Mouse (Mus musculus): Measurements from ENCODE around the gene Arl8a. TPM values are rescaled to one million over a fixed set of nuclear protein-coding genes. Genes with fewer than 3 reads are reported as not detected.

Arl8a gene
- polyA plus RNA-seq, 1 experiment from 2014 or later = 370 TPM

GRCm38 (mm10) chr1:135131034-135131433 is 15.6 kb upstream of the Arl8a start:
- H3K4me3 ChIP-seq (ENCODE audit: low read depth, low read length) = no peak overlapping the region
- no peak overlapping the region for H3K27ac ChIP-seq (ENCODE audit: low read depth, low read length)
- H3K4me1 ChIP-seq (ENCODE audit: control insufficient read depth, insufficient read depth, low read length) = peaks cover 5% of the 10 kb centered on the region; the same call in 1 of the 2 replicates
- no peaks in the 10 kb centered on the region for H3K9me3 ChIP-seq (ENCODE audit: control insufficient read depth, low read length)
- H3K9ac ChIP-seq (replicated peaks; ENCODE audit: low read depth, low read length) = no peak overlapping the region
- ATAC-seq (ENCODE audit: low read depth) = no peak
- no peaks in the 10 kb centered on the region for H3K27me3 ChIP-seq (ENCODE audit: control insufficient read depth, insufficient read depth, low read length)
- no peak overlapping the region for H3K4me2 ChIP-seq (ENCODE audit: low read depth, low read length)
- 47% methylated on average over 6 of the region's 6 CpGs for WGBS
- H3K36me3 ChIP-seq (ENCODE audit: control insufficient read depth, insufficient read depth, low read length) = no peaks in the 10 kb centered on the region

DNA sequence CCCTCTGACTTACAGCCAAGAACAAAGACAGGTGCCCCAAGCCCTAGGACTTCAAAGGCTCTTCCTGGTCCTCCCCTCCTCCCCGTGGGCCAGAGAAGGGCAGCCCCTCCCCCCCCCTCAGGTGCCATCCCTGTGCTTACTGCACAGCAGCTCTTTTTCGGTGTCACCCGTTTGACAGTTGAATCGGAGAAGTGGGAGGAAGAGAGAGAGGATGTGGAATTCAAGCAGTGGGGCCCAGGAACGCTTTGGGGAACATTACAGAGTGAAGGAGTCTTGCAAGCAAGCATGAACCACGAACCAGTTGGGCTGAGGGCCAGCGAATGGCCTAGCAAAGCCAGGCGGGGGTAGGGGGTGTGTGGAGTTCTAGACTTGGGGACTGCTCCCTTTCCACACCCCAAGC is 15.1 kb upstream of the Arl8a start:
- WGBS = 63% methylated on average over 8 of the region's 8 CpGs
- Histone ChIP-seq H3K4me2 (ENCODE audit: low read depth, low read length) (no peak overlapping the region), H3K27ac (ENCODE audit: low read depth, low read length) (no peak overlapping the region), H3K36me3 (ENCODE audit: control insufficient read depth, insufficient read depth, low read length) (no peaks in the 10 kb centered on the region), H3K9ac (replicated peaks; ENCODE audit: low read depth, low read length) (no peak overlapping the region), H3K9me3 (ENCODE audit: control insufficient read depth, low read length) (no peaks in the 10 kb centered on the region), H3K4me1 (ENCODE audit: control insufficient read depth, insufficient read depth, low read length) (peaks cover 2% of the 10 kb centered on the region; the same call in 1 of the 2 replicates), H3K27me3 (ENCODE audit: control insufficient read depth, insufficient read depth, low read length) (no peaks in the 10 kb centered on the region), H3K4me3 (ENCODE audit: low read depth, low read length) (no peak overlapping the region)
- no peak for ATAC-seq (ENCODE audit: low read depth)

GRCm38 (mm10) chr1:135132473-135132872 is 14.2 kb upstream of the Arl8a start, which contains the start of gene Ptpn7:
TSS of gene Ptpn7 (plus strand) at chr1:135132700.
- Histone ChIP-seq H3K4me2 (ENCODE audit: low read depth, low read length) (no peak within 1 kb of the TSS), H3K27ac (ENCODE audit: low read depth, low read length) (no peak within 1 kb of the TSS), H3K4me3 (ENCODE audit: low read depth, low read length) (no peak within 1 kb of the TSS), H3K36me3 (ENCODE audit: control insufficient read depth, insufficient read depth, low read length) (no peaks in the 10 kb centered on the region), H3K27me3 (ENCODE audit: control insufficient read depth, insufficient read depth, low read length) (no peaks in the 10 kb centered on the region), H3K4me1 (ENCODE audit: control insufficient read depth, insufficient read depth, low read length) (no peaks in the 10 kb centered on the region), H3K9me3 (ENCODE audit: control insufficient read depth, low read length) (no peaks in the 10 kb centered on the region), H3K9ac (replicated peaks; ENCODE audit: low read depth, low read length) (no peak within 1 kb of the TSS)
- ATAC-seq (ENCODE audit: low read depth) = no peak
- whole genome bisulfite sequencing = 39% methylated on average over 10 of the region's 10 CpGs

DNA sequence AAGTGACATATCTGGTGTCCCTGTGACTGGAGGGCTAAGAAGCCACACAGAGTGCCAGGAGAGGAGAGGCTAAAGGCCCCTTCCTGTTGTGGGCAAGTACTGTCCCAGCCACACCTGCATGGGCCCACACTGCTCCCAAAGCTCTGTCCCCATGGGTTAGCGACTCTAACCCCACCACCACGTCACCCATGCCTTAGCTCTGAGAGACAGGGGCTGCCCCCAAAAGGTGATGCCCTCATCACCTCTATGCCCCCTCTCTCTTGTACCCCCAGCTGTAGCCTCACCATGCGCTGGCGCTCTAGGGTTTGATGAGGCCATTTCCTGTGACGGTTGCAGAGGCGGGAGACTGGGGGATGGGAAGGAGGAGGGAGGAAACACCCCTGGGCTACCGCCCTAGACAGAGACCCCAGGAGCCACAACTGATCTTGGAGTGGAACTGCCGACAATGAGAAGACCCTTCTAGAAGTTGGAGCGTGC is 13.7 kb upstream of the Arl8a start:
- ATAC-seq (ENCODE audit: low read depth) = no peak
- no peaks in the 10 kb centered on the region for H3K4me1 ChIP-seq (ENCODE audit: control insufficient read depth, insufficient read depth, low read length)
- no peak overlapping the region for H3K9ac ChIP-seq (replicated peaks; ENCODE audit: low read depth, low read length)
- H3K4me3 ChIP-seq (ENCODE audit: low read depth, low read length) = no peak overlapping the region
- H3K27ac ChIP-seq (ENCODE audit: low read depth, low read length) = no peak overlapping the region
- H3K27me3 ChIP-seq (ENCODE audit: control insufficient read depth, insufficient read depth, low read length) = no peaks in the 10 kb centered on the region
- H3K36me3 ChIP-seq (ENCODE audit: control insufficient read depth, insufficient read depth, low read length) = no peaks in the 10 kb centered on the region
- no peaks in the 10 kb centered on the region for H3K9me3 ChIP-seq (ENCODE audit: control insufficient read depth, low read length)
- WGBS = 86% methylated on average over 9 of the region's 9 CpGs
- no peak overlapping the region for H3K4me2 ChIP-seq (ENCODE audit: low read depth, low read length)

GRCm38 (mm10) chr1:135133678-135134435 is 12.8 kb upstream of the Arl8a start:
- no peak for ATAC-seq (ENCODE audit: low read depth)
- Histone ChIP-seq H3K27me3 (ENCODE audit: control insufficient read depth, insufficient read depth, low read length) (no peaks in the 10 kb centered on the region), H3K9ac (replicated peaks; ENCODE audit: low read depth, low read length) (no peak overlapping the region), H3K36me3 (ENCODE audit: control insufficient read depth, insufficient read depth, low read length) (no peaks in the 10 kb centered on the region), H3K4me3 (ENCODE audit: low read depth, low read length) (no peak overlapping the region), H3K4me2 (ENCODE audit: low read depth, low read length) (no peak overlapping the region), H3K27ac (ENCODE audit: low read depth, low read length) (no peak overlapping the region), H3K9me3 (ENCODE audit: control insufficient read depth, low read length) (no peaks in the 10 kb centered on the region), H3K4me1 (ENCODE audit: control insufficient read depth, insufficient read depth, low read length) (no peaks in the 10 kb centered on the region)
- WGBS = 84% methylated on average over 10 of the region's 10 CpGs

DNA sequence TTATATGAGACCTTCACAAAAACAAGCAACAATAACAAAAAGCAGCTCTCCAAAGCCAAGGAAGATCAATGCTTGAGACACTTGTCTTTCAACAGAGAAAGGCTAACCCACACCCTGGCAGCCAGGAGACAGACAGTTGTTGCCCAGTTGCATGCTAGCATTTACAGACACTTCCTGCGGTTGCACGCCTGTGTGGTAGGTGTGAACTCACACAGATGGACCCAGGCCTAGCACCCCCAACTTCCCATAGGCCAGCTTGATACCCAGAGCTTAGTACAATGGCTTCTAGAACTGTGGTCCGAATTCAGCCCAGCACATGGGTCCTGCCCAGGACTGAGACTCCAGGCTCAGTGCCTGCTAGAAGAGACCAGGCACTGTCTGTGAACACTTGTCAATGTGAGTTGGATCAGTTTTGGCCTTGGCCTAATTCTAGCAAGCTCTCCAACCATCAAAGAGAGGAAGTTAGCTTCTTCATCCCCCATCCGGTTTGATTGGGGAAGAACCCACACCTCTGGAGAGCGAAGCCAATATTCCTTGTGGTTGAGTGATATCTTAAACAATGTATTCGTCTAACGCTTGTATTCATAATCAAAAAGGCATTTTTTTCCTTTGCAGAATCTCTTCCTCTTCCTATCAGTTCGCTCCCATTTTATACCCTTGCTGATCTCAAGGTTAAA is 11.4 kb upstream of the Arl8a start:
- no peaks in the 10 kb centered on the region for H3K4me1 ChIP-seq (ENCODE audit: control insufficient read depth, insufficient read depth, low read length)
- no peak overlapping the region for H3K27ac ChIP-seq (ENCODE audit: low read depth, low read length)
- H3K4me3 ChIP-seq (ENCODE audit: low read depth, low read length) = no peak overlapping the region
- no peaks in the 10 kb centered on the region for H3K36me3 ChIP-seq (ENCODE audit: control insufficient read depth, insufficient read depth, low read length)
- no peaks in the 10 kb centered on the region for H3K9me3 ChIP-seq (ENCODE audit: control insufficient read depth, low read length)
- no peak overlapping the region for H3K9ac ChIP-seq (replicated peaks; ENCODE audit: low read depth, low read length)
- no peak for ATAC-seq (ENCODE audit: low read depth)
- WGBS = 90% methylated on average over 8 of the region's 8 CpGs
- H3K4me2 ChIP-seq (ENCODE audit: low read depth, low read length) = no peak overlapping the region
- no peaks in the 10 kb centered on the region for H3K27me3 ChIP-seq (ENCODE audit: control insufficient read depth, insufficient read depth, low read length)

- no peak overlapping the region for H3K9ac ChIP-seq (replicated peaks; ENCODE audit: low read depth, low read length)
- H3K9me3 ChIP-seq (ENCODE audit: control insufficient read depth, low read length) = no peaks in the 10 kb centered on the region
- WGBS = 15% methylated on average over 1 of the region's 1 CpGs
- ATAC-seq (ENCODE audit: low read depth) = peak; percentile 55
- no peaks in the 10 kb centered on the region for H3K27me3 ChIP-seq (ENCODE audit: control insufficient read depth, insufficient read depth, low read length)
- H3K36me3 ChIP-seq (ENCODE audit: control insufficient read depth, insufficient read depth, low read length) = no peaks in the 10 kb centered on the region
- no peak overlapping the region for H3K27ac ChIP-seq (ENCODE audit: low read depth, low read length)
- H3K4me2 ChIP-seq (ENCODE audit: low read depth, low read length) = no peak overlapping the region
- H3K4me1 ChIP-seq (ENCODE audit: control insufficient read depth, insufficient read depth, low read length) = no peaks in the 10 kb centered on the region
- H3K4me3 ChIP-seq (ENCODE audit: low read depth, low read length) = no peak overlapping the region
Measured at GRCm38 (mm10) chr1:135136500-135136899, 10.1 kb upstream of the Arl8a start.

- no peak for ATAC-seq (ENCODE audit: low read depth)
- Histone ChIP-seq H3K36me3 (ENCODE audit: control insufficient read depth, insufficient read depth, low read length) (no peaks in the 10 kb centered on the region), H3K27me3 (ENCODE audit: control insufficient read depth, insufficient read depth, low read length) (no peaks in the 10 kb centered on the region), H3K9me3 (ENCODE audit: control insufficient read depth, low read length) (no peaks in the 10 kb centered on the region), H3K4me3 (ENCODE audit: low read depth, low read length) (no peak overlapping the region), H3K27ac (ENCODE audit: low read depth, low read length) (no peak overlapping the region), H3K4me1 (ENCODE audit: control insufficient read depth, insufficient read depth, low read length) (no peaks in the 10 kb centered on the region), H3K9ac (replicated peaks; ENCODE audit: low read depth, low read length) (no peak overlapping the region), H3K4me2 (ENCODE audit: low read depth, low read length) (no peak overlapping the region)
- WGBS = 80% methylated on average over 2 of the region's 2 CpGs
Measured at GRCm38 (mm10) chr1:135139906-135140305, 6.7 kb upstream of the Arl8a start.

DNA sequence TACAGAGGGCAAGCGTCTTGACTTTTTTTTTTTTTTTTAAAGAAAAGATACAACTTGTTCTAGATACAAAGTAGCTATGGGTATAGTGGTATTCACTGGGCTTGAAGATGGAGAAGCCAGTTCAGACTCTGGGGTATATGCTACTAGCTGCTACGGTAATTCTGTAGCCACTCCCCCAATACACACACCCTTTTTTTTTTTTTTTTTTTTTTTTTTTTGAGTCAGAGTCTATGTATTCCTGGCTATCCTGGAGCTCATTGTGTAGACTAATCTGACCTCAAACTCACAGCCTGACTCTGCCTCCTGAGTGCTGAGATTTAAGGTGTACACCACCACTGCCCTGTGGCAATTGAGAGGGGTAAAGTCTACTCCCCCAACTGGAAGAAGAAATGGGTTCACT is 4.2 kb upstream of the Arl8a start:
- no peak overlapping the region for H3K9ac ChIP-seq (replicated peaks; ENCODE audit: low read depth, low read length)
- 78% methylated on average over 2 of the region's 2 CpGs for WGBS
- no peak overlapping the region for H3K4me3 ChIP-seq (ENCODE audit: low read depth, low read length)
- ATAC-seq (ENCODE audit: low read depth) = no peak
- H3K36me3 ChIP-seq (ENCODE audit: control insufficient read depth, insufficient read depth, low read length) = no peaks in the 10 kb centered on the region
- H3K4me2 ChIP-seq (ENCODE audit: low read depth, low read length) = no peak overlapping the region
- no peaks in the 10 kb centered on the region for H3K9me3 ChIP-seq (ENCODE audit: control insufficient read depth, low read length)
- no peaks in the 10 kb centered on the region for H3K27me3 ChIP-seq (ENCODE audit: control insufficient read depth, insufficient read depth, low read length)
- H3K27ac ChIP-seq (ENCODE audit: low read depth, low read length) = no peak overlapping the region
- peaks cover 2% of the 10 kb centered on the region; the same call in 1 of the 2 replicates for H3K4me1 ChIP-seq (ENCODE audit: control insufficient read depth, insufficient read depth, low read length)

All from neural tube, embryonic 14.5 days (tissue).